Mouse (Mus musculus) hindlimb bud, embryonic 11.5 days (tissue): ENCODE measurements around the gene Gulp1.
A peak's percentile ranks its signal among the peaks of the same experiment; 100 is the strongest.

Experiments used
- DNase-seq: peaks from one replicate; pipeline ENCODE4 v3.0.0-alpha.2; 2012; ENCODE audit warnings: low read depth, low spot score; ENCODE audit errors: extremely low spot score

Gene Gulp1

DNA sequence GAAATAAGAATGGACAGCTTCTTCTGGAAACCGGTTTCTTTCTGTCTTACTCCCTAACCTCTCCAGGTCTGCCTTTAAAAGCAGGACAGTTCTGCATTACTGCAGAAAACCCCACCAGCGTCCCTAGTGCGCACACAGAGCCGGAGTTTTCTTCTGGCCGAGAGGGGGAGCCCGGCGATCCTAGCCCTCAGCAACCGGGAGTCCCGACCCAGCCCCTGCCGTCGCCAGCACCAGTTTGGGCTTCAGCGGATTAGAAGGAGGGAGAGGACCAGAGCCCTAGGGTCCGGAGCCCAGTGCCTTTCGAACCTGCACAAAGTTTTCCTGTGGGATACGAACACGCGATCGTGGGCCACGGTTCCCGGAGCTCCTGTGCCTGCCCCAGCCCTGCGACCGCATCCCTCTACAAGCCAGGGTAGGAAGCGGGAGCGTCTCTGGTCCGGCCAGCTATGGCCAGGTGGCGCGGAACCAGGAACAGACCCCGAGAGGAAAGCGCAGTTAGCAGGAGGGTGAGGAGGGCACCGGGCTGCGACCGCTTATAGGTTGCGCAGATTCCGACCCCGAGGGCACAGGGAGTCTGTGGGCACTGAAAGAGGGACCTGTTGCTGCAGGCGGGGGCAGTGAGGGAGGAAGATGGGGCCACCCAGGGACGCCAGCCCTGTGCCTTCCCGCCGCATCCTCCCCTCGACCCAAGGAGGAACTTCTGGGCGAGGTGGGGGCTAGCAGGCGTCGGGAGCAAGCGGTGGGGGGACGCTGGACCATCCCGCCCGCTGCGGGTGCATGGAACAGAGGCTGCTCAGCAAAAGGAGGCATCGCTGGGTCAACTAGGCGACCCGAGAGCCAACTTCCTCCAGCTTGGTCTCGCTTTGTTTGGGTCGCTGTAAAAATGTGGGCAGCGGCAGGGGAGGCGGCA, at the start of gene Gulp1:
TSS of gene Gulp1 (plus strand) at position 51 of the 910 bp plus-strand sequence.
- DNase-seq: no peak

DNA sequence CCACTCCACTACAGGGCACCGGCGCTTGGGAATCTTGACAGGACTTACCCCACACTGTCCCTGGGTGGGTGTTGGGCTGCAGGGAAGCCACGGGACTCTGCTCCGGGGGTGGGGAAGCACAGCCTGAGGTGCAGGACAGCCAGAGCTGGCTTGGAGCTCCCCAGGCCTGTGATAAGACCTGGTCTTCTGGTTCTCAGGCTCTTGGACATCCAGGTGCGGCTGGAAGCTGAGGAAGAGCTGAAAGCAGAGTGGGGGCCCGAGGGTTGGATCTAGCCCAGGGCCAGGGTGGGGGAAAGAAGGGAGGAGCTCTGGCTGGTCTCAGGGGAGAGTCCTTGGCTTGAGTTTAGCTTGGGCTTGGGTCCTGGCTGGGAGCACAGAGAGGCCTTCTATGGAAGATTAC, 1.1 kb upstream of the Gulp1 start:
- no peak for DNase-seq

DNA sequence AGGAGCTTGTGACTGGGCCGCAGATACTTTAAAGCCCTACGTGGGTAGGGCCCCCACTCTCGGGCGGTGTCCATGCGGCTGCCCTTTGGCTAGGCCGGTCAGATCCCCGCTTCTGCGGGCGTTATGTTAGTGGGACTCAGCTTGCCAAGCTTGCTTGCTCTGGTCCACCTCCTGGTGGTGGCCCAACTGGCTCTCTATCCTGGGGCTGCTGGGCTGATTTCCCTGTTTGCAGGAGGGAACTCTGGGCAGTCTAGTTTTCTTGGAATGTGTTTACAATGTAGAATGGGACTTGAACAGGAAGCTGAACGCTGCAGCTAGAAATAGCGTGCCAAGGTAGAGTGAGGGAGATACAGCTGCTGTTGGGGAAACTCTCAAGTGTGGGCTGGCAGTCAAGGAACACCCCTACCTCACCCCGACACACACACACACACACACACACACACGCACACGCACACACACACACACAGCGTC, 1.1 kb downstream of the Gulp1 start:
- DNase-seq: no peak

DNA sequence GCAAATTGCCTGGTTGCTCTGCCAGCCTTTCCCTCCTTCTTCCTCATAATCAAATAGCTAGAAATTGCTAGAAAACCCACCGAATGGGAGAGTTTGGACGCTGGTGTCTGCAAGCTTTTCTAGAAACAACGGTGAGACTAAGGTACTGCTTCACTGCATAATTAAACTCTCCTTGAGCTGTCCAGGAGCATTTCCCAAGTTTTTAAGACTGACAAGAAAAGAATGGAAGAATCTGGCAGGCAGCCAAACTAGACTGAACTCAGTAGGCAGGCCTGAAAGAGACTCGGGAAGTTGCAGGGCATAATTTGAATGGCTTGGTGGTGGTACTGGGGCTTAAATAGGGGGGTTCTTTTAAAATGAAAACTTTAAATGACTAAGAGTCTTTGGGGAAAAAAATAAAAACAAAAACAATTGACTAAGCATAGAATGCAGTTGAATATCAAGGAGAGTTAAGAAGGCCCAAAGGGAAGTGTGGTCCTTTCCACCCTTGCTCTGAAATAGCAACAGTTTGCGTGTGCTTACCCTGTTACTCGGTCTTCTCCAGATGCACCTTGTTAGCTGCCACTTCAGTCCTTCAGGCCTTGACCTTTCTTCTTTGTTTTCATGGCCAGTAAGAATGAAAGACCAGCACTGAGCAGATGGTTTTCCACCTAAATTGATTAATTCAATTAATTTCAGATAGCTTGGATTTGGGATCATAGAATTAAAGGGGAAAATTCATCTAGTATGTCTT, 2.0 kb downstream of the Gulp1 start:
- peak; percentile 49 for DNase-seq

DNA sequence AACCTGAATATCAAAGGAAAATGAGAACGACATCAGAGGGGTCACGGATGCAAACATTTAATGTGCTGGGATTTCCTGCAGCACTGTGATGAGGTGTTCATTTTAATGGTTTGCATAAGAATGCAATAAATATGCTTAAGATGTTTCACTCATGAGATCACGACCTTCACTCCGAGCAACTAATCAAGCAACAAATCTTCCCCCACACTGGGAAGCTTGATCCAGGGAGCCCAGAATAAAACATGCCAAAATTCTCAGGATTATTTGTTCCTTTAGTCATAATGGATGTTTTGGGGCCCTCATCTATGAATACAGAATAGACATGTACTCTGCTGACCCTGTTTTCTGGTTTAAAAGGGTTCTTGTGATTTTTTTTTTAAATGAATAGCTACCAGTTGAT, 16.1 kb downstream of the Gulp1 start:
- no peak for DNase-seq

DNA sequence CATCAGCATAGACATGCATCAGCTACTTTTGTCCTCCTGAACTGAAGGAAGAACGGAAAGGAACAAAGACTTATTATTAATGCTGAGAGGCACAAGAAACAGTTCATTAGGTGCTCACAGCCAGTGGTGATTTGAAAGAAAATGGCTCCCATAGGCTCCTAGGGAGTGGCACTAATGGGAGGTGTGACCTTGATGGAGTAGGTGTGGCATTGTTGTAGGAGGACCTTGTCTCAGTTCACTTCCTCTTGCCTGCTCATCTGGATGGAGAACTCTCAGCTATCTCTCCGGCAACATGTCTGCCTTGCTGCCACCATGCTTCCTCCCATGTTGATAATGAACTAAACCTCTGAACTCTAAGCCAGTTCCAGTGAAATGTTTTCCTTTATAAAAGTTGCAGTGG, 17.0 kb downstream of the Gulp1 start:
- DNase-seq: no peak

DNA sequence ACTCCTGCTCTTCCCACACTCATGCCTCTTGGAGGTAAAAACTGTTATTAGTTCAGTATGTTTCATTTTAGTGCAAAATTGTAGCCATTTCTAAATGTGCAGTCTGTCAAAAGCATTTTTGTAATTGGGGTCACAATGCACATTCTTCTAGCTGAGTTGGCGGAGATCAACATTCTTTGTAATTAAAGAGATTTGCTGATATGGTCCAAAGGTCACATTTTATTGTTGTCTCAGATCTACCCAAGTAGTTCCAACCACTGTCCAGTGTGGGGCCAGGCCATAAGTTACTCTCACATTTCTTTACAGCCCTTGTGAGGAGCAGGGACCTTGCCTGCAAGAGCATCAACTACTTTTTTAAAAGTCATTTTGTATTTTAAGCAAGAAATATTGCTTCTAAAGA, 24.7 kb downstream of the Gulp1 start:
- DNase-seq: no peak

DNA sequence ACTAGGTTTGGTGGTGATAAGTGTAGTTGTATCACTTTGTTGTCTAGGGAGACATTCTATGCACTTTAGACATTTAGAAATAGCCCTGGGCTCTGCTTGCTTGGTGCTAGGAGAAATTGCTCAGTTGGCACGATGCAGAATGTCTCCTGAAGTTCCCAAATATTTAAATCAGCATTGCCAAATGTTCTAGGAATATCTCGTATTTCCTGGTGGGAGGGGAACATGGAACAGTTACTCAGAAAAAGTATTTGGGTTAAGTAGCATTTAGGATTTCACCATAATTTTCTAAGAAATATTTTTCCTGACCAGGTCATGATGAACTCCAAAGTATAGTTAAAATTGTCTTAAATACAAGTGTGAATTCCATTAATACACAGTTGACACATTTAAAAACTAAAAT, 25.3 kb downstream of the Gulp1 start:
- DNase-seq: no peak

DNA sequence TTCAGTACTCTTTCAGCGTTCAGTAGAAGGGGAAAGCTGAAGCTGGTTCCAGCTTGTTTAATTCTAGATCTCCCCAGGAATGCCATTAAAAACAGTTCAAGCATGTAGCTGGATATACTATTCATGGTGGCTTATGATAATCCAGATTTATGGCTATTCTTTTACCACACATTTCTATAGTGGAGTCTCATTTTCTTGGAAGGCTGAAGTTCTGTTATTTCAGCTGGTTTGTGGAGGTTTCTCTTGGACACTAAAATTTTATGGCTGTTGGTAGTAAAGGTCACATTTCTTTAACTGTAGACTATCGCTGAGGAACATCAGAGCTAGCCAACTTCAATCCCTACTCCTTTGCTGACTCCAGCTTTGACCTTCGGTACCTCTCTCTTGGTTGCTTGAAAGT, 29.1 kb downstream of the Gulp1 start:
- DNase-seq: no peak

DNA sequence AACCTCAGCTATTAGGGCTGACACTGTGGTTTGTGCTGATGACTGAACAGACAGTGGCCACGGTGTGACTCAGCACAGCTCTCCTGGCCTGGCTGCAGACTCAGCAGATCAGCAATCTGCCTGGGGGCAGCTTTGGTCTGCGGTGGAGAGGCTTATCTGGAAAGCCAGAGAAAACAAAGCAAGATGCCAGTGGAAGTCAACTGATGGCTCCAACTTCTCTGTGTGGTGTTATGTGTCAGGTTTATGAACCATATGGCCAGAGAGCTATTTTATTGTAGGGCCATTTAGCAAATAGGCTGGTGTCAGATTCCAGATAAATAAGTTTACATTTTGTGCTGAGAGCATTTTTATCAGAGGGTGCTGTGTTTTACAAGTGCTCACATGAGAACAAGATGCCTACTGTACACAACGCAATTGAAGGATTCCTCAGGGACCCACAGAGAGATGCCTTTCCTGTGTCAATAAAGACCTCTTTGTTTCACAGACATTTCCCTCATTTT, 33.6 kb downstream of the Gulp1 start:
- no peak for DNase-seq

DNA sequence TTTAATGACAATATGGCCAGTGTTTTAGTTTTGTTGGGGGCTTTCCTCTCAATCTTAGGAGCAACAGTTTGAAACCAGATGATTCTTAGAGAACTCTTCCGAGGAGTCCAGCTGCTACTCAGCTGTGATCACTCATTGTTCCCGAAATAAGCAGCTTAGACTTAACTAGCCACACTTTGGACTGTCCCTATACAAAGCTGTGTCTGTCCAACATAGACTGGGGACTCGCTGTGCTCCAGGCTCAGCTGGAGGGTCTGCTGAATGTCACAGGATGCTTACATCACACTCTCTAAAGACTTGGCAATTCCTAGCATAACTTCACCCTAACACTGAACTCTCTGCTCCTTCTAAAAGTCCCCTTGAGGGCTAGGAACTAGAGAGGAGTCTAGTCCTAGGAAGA, 40.4 kb downstream of the Gulp1 start:
- no peak for DNase-seq

DNA sequence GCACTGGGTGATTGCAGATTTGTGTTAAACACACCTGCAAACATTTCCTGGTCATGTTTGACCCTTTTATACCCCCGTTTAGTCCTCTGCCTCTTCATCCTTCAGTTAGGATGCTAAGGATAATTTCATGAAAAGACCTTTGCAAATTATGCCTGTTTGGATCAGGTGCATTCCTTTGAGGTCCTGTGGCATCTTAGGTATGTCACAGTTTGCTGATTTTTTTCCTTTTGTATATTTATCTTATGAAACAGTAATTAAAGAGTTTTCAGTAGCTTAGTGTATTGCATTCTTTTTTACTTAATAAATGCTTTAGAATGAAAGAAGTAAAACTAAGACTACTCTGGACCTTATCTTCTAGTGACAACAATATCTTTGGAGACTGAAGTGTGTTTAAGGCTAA, 41.8 kb downstream of the Gulp1 start:
- DNase-seq: no peak

DNA sequence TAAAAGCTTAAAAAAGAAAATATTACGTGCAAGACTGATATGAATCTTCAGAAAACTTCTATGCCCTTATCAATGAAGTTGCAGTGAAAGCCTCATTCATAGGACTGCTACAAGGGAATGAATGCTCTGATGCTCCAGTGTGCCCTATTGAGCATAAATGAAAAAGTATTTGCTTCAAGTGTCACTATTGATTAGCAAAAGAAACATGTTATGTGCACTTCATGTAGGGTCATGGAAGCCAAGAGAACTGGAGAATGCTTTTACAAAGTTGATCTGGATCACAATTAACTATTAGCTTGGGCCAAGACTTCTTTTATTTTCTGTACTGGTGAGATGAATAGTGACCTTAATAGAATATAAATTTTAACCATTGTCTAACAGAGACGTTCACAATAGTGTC, 47.0 kb downstream of the Gulp1 start:
- DNase-seq: no peak

DNA sequence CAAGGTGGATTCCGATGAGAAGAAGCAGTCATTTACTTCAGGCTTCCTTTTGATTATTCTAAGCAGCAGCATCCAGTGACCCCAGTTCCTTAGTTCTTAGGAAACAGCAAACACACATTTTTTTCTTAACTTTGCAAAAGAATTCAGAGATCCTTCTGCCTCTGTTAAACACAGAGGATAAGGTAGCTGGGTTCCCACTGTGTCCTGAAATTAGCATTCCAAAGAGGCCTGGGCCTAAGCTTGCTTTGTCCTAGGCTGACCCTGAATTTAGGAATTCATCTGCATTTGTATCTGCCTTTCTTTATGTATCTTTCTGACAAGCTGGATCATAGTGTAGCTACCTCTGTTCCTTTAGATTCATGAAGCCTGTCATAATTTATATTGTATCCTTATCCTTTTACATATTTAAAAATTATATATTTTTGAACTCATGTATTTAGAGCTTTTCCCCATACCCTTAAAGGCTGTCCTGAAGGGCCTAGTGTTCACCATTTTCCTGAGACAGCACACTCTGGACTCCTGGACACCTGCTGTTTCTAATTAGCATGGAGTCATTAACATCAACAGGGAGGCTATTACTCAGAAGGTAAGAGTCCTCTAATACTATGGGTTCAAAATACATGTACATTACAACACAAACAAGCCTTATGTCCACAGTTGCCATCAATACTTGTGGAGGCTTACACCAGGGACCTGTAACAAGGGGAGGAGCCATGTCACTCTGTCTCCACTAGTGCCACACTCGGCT, 62.2 kb downstream of the Gulp1 start:
- no peak for DNase-seq

DNA sequence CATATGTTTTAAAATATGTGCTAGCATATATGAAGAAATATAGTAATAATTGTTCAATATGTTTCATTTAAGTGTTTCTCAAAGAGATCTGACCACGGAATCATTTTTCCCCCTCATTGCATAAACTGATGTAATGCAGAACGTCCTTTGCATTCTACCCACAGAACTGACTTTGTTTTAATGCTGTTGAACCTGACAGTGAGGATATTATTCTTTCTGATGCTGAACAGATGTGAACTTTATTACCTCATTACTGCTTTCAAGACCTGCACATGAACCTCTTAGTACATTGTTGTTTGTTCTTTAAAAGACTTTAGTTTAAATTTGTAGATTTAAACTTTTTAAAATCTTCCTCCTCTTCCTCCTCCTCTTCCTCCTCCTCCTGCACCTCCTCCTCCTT, 67.4 kb downstream of the Gulp1 start:
- DNase-seq: peak; percentile 68

DNA sequence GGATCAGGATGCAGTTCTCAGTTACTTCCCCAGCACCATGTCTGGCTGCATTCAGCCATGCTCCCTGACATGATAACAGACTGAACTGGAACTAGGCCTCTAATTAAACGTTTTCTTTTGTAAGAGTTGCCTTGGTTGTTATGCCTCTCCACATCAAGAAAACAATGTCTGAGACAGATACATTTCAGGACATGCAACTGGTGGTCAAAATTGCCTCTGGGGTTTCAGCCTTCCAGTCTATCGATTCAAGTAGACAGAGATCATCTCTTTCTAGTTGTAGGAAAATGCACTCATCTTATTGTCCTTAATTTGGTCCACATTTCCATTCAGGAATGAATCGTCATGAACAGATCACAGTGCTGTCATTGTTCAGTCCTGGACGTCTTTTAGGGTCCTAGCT, 83.2 kb downstream of the Gulp1 start:
- DNase-seq: no peak

DNA sequence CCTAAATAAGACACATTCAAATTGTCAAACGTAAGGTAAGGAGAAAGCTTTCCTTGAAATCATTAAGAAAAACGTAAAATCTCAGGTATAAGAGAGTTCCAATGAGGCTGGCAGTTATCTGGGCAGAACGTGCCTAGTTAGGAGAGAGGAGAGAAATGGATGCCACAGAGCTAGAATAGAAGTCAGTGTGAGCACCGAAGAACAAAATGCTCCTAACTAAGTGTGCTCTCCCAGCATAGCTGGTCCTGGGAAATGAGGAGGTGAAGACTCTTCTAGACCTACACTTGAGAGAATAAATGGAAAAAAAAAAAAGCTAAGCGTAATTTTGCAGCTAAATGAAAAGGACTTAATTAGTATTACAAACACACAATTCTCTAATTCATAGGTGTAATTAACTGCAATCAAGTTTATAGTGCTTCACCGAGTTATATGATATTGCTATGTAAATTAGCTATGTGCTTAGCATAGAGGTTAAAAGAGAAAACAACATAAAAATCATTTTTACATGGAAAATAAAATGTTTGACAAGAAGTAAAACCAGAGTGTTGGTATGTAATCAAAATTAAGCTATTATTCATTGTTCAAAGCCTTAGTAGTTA, 94.5 kb downstream of the Gulp1 start:
- DNase-seq: no peak

DNA sequence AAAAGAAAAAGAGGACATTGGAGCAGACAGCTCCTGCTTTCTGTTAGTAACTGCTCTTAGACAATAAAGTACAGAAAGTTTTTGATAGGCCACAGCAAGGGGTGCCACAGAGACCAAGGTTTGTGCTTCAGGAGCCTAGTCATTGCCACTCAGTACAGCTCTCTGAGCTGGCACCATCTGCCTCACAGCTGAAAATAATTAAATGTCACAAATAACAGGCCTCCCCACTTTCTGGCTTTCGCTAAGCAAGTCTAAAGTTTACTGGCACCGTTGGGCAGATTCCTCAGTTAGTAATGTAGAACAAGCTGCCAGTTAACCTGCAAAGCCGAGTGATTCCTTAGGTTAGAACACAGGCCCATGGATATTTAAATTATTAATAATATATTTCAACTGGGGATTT, 127.7 kb downstream of the Gulp1 start:
- DNase-seq: peak; percentile 83

DNA sequence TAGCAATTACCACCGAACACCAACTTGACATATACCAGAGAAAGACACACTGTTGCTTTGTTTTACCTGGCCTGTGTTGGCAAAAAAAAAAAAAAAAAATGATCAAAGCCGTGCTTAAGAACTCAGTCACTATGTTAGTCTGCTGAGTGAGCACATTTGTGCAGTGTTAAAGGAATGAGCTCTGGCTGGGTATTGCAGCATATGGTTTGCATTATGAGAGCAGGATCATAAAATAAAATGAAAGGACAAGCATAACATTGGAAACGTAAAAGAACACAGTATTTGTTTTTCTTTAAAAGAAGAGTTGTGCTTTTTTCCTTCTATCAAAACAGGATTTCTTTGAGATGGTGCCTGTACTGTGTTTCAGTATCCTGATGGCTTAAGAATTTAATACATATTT, 128.1 kb downstream of the Gulp1 start:
- peak; percentile 69 for DNase-seq

DNA sequence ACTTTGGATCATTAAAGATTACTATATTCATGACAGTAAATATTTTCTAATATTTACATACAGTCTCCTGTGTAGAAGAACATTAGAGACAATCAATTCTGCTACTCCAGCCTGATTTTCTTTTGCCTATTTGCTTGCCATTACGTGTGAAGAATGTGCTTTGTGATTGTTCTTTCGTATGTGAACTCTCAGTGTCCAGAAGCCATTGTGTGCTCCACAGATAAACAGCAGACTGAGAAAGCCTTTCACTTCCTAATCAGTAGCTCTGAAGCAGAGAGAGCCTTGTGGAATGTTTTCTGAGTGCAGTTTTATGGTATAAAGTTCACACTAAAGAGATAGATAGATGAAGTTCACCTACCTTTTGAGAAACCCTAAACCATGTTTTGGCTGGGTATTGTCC, 131.2 kb downstream of the Gulp1 start:
- DNase-seq: no peak

DNA sequence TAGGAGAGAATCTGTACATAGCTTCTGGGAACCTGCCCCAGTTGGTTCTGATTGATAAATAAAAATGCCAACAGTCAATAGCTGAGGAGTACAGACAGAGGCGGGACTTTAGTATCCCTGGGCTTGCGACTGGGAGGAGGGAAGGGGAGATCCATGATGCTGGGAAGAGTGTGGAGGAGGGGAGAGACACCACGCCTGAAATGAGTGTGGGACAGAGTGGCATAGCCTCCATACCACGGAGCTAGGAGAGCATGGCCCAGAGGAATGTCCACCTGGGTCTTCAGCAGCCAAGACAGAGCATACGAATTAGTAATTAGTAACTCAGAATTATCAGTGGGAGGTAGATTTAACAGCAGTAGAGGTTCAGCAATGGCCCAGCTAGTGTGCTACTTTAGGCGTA, 132.4 kb downstream of the Gulp1 start:
- no peak for DNase-seq
